Mouse (Mus musculus) small intestine, adult 2 months (tissue): ENCODE measurements around the gene Apol9b. TPM values are rescaled to one million over a fixed set of nuclear protein-coding genes. Genes with fewer than 3 reads are reported as not detected.

Experiments
- H3K27ac ChIP-seq: fragments of 200-500 bp; 2 replicates; pipeline ENCODE4 v1.5.1; 2012; ENCODE audit warnings: low read depth, low read length, control low read depth, inconsistent platforms; ENCODE audit not compliant: insufficient read depth
- H3K27me3 ChIP-seq: fragments of 200-500 bp; 2 replicates; pipeline ENCODE4 v1.6.1; 2012; ENCODE audit warnings: mild to moderate bottlenecking, moderate library complexity, low read length, inconsistent platforms; ENCODE audit not compliant: control insufficient read depth, insufficient read depth
- H3K36me3 ChIP-seq: fragments of 200-500 bp; 2 replicates; pipeline ENCODE4 v1.6.1; 2012; ENCODE audit warnings: mild to moderate bottlenecking, low read length, control low read depth, inconsistent platforms; ENCODE audit not compliant: control insufficient read depth, insufficient read depth
- H3K4me1 ChIP-seq: fragments of 200-500 bp; 2 replicates; pipeline ENCODE4 v1.6.1; 2012; ENCODE audit warnings: low read length, inconsistent platforms, mixed read lengths; ENCODE audit not compliant: control insufficient read depth, insufficient read depth, insufficient read length
- H3K4me3 ChIP-seq: fragments of 200-500 bp; 2 replicates; pipeline ENCODE4 v1.5.1; 2012; ENCODE audit warnings: low read depth, mild to moderate bottlenecking, control low read depth, inconsistent platforms, low read length, moderate library complexity
- CTCF ChIP-seq: fragments of 200-500 bp; IDR thresholded peaks from 2 replicates; pipeline ENCODE4 v1.5.1; 2012; ENCODE audit warnings: low read depth, mild to moderate bottlenecking, control low read depth, inconsistent platforms, low read length, moderate library complexity, mixed read lengths; ENCODE audit not compliant: insufficient replicate concordance, insufficient read length; ENCODE audit errors: extremely low read depth
- POLR2A ChIP-seq: fragments of 200-500 bp; IDR thresholded peaks from 2 replicates; pipeline ENCODE4 v1.6.1; 2012; ENCODE audit warnings: low read depth, mild to moderate bottlenecking, control low read depth, inconsistent platforms, low read length, moderate library complexity
- WGBS: fragments of 180-500 bp; shearing (Covaris S2); methylation state at CpG from one replicate; pipeline ENCODE4 v1.1.7; 2018; 5-methylcytosine and 5-hydroxymethylcytosine counted together
- polyA plus RNA-seq: library from polyadenylated mRNA; depleted of rRNA; stranded (reverse); fragments of >200 nt; gene quantifications from 2 replicates; pipeline ENCODE4 v1.2.3, GENCODE M21; 2012; rRNA removed

The Apol9b gene
- polyA plus RNA-seq, 1 experiment, result 102 TPM

DNA sequence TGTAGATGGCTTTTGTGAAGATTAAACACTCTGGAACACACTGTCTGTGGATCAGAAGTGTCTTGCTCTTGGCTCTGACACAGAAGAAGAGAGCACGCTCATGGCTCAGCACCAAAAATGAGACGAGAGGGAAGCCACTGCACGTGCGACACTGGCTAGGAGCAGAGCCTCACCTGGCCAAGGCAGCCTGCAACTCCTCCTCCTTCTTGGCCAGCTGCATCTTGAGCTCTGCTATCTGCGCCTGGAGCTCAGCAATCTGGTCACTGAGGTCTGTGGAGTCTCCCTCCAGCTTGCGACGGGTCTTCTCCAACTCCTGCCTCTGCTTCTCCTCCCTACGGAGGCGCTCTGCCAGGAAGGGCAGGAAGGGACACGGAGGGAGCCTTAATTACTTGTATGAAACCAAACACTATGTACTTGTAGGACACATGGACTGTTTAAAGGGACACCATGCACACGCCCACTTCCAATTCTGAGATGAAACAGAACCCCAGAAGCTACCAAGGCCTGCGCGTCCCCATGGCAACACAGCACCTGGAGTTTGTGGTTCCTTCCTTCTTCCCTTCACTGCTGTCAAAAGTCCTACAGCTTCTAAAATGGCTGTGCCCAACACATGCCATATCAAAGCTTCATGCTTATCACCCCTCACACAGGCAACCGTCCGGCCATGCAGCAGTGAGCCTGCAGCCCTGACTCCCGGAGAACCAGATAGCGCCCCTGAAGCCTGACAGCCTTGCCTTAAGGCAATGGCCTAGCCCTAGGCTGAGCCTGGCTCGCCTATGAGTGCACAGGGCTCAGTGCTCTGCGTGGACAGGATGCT, 44.5 kb downstream of the Apol9b start:
- no peak for TF ChIP-seq CTCF
- TF ChIP-seq POLR2A, result no peak
- Histone ChIP-seq H3K27me3 (no peaks in the 10 kb centered on the region), H3K27ac (no peak overlapping the region), H3K4me1 (no peaks in the 10 kb centered on the region; the same call in 1 of the 2 replicates), H3K4me3 (no peak overlapping the region), H3K36me3 (peaks cover 96% of the 10 kb centered on the region)
- 82% methylated on average over 19 of the region's 19 CpGs for WGBS

DNA sequence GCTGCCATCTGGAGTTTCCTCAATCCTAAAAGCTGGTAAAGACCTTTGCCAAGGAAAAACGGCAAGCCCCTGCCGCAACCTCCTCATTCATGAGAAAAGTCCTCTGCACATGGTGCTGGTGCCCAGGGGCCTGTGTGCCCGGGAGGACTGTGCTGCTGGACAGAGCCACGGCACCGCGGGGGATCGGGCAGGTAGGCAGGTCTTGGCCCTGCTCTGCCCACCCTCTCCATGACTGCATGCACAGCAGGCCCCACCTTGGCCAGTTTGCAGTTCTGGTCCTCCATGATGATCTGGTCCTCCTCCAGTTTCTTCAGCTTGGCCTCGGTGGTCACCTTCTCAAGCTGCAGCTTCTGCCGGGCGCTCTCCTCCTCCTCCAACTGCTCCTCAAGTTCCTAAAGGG, 45.5 kb downstream of the Apol9b start:
- no peak overlapping the region for H3K27ac ChIP-seq
- H3K36me3 ChIP-seq, result peaks cover 96% of the 10 kb centered on the region
- no peak overlapping the region for H3K4me3 ChIP-seq
- TF ChIP-seq POLR2A (no peak), CTCF (no peak)
- H3K4me1 ChIP-seq, result no peaks in the 10 kb centered on the region; the same call in 1 of the 2 replicates
- 92% methylated on average over 10 of the region's 10 CpGs for WGBS
- H3K27me3 ChIP-seq, result no peaks in the 10 kb centered on the region

DNA sequence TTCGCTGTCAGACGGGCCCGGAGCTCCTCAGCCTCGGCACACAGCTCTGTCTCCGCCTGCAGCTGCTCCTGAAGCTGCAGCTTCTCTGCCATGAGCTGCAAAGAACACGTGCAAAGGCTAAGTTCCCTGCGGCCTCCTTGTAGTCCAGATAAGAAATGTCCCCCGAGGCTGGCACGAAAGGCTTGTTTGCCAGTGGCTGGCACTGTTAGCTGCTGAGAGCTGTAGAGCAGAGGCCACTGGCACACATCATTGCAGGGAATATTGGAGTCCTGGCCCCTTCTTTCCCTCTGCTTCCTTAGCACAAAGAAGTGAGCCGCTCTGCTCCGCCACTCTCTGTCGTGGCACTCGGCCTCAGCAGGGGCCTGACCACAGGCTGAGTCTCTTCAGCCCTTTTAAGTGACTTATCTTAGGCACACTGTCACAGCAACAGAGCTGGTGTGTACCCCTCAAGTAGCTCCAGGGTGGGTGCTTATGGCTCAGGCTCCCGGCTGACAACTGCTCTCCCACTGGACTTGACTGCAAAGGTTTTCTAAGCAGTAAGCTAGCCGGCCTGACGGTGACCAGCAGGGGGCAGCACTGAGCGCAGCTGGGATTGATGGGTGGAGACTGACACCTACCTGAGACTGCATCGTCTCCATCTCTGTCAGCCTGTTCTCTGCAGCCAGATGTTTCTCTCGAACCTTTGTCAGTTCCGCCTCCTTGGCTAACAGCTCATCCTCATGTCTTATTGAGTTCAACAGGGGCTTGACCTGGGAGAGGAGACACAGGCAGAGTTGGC, 46.5 kb downstream of the Apol9b start:
- Histone ChIP-seq H3K4me1 (no peaks in the 10 kb centered on the region; the same call in 1 of the 2 replicates), H3K36me3 (peaks cover 96% of the 10 kb centered on the region), H3K4me3 (no peak overlapping the region), H3K27me3 (no peaks in the 10 kb centered on the region), H3K27ac (no peak overlapping the region)
- 63% methylated on average over 20 of the region's 20 CpGs for WGBS
- TF ChIP-seq CTCF, result peak; percentile 99
- no peak for TF ChIP-seq POLR2A

DNA sequence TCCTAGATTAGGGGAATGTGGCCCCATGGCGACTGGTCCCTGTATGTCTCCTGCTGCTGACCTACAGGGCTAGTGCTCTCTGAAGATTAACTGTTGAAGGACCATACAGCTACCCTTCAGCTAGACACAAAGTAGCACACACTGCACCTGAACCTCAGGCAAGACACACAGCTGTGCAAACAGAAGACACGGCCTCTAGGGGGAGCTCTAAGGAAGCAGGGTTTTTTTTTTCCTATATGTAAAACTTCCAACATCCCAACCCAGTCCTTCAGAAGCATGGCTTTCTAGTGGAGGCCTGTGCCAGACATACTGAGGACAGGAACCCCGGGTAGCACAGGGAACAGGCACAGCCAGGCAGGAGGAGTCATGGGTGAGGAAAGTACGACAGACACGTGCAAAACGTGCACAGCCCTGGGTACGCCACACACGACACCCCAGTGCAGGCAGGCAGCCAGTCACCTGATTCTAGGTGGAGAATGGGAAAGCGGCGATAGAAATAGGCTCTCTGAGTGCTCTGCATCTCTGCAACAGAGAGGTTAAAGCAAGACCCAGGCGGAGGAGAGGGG, 53.7 kb downstream of the Apol9b start:
- TF ChIP-seq CTCF (peak; percentile 69; the same call in 1 of the 2 replicates), POLR2A (no peak)
- Histone ChIP-seq H3K36me3 (peaks cover 99% of the 10 kb centered on the region), H3K27me3 (no peaks in the 10 kb centered on the region), H3K4me3 (no peak overlapping the region), H3K4me1 (no peaks in the 10 kb centered on the region), H3K27ac (no peak overlapping the region)
- WGBS, result 73% methylated on average over 11 of the region's 11 CpGs

DNA sequence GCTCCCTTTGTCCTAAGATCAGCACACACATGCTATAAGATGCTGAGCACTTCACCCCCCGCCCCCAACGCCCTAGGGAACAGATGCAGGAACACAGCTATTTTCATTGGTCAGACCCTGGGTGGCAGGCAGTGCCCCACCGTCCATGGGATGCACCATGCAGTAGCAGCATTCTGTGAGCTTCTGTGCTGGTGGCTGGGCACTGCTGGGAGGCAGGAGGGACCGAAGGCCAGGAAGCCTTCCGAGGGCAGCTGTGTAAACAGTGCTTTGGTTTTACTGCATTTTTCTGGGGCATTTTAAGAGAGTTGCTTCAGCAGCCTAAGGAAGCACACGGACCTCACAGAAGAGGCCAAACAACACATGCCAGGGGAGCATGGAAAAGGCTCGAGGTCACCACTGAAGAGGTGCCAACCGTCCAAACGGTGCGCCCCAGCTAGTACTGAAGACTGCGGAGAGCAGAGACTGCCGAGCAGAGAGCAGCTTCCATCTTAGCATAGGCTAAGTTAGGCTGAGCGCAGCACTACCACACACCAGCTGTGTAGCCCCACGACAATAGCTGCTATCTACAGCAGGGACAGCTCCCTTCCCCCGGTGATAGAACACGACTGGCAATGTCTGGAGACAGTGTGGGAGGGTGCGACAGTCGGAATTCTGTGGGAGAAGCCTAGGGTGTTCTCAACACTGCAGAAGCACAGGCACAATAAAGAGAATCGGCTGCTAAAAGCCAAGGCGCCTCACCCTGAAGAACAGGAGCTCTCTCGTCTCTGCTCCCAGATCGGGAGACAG, 55.4 kb downstream of the Apol9b start:
- TF ChIP-seq POLR2A, result no peak
- Histone ChIP-seq H3K27me3 (no peaks in the 10 kb centered on the region), H3K4me1 (no peaks in the 10 kb centered on the region), H3K4me3 (no peak overlapping the region), H3K27ac (no peak overlapping the region), H3K36me3 (peaks cover 97% of the 10 kb centered on the region)
- 59% methylated on average over 22 of the region's 22 CpGs for WGBS

DNA sequence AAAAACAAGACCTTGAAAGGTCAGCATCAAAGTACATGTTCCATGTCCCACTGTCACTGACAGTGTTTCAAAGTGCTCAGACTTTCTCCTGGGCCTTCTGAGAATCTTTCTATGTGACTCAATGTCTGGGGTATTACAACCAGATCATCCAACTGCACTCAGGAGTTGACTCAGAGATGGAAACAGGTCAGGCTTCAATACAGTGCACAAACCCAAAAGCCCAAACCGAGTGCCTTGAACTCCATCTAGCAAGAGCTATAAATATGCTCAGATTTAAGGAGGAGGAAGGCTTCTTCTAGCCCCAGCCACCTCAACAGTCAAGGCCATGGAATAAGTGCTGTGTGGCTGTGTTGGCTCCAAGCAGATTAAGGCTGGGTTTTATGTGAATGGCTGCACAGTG, 57.0 kb downstream of the Apol9b start:
- H3K27me3 ChIP-seq, result no peaks in the 10 kb centered on the region
- peaks cover 97% of the 10 kb centered on the region for H3K36me3 ChIP-seq
- 63% methylated on average over 1 of the region's 1 CpGs for WGBS
- H3K4me1 ChIP-seq, result no peaks in the 10 kb centered on the region
- no peak overlapping the region for H3K27ac ChIP-seq
- H3K4me3 ChIP-seq, result no peak overlapping the region
- no peak for TF ChIP-seq CTCF
- TF ChIP-seq POLR2A, result no peak

Other genes starting within 250 kb of the Apol9b start
- 0.13 TPM in 1 of 2 replicates, not detected in the other for gene Apol11a, start 220.8 kb upstream of the Apol9b start, polyA plus RNA-seq
- gene Apol7c, start 195.7 kb upstream of the Apol9b start, polyA plus RNA-seq, result 15.3 and 19.6 TPM in 2 replicates
- not detected in 2 replicates for gene 1700025B11Rik, start 167.1 kb upstream of the Apol9b start, polyA plus RNA-seq
- 0.08 and 0.35 TPM in 2 replicates for gene Apol10b, start 132.9 kb upstream of the Apol9b start, polyA plus RNA-seq
- gene Gm36245, start 129.8 kb upstream of the Apol9b start, polyA plus RNA-seq, result not detected in 2 replicates
- gene Apol11b, start 85.8 kb upstream of the Apol9b start, polyA plus RNA-seq, result 0.22 TPM in 1 of 2 replicates, not detected in the other
- gene Apol7e, start 30.2 kb upstream of the Apol9b start, polyA plus RNA-seq, result 1.9 and 3.6 TPM in 2 replicates
- gene Apol8, start 28.0 kb downstream of the Apol9b start, polyA plus RNA-seq, result 0.10 and 0.11 TPM in 2 replicates
- 44.8 and 89.4 TPM in 2 replicates for gene Myh9, start 113.1 kb downstream of the Apol9b start, polyA plus RNA-seq
- gene Txn2, start 200.0 kb downstream of the Apol9b start, polyA plus RNA-seq, result 157 and 222 TPM in 2 replicates
- gene Foxred2, start 227.7 kb downstream of the Apol9b start, polyA plus RNA-seq, result 0.90 and 1.7 TPM in 2 replicates
- gene Eif3d, start 241.8 kb downstream of the Apol9b start, polyA plus RNA-seq, result 50.1 and 89.4 TPM in 2 replicates